Mouse (Mus musculus) neutrophil, adult 59 days (primary cell): Measurements from ENCODE around the gene 4930572O03Rik. TPM values are rescaled to one million over a fixed set of nuclear protein-coding genes. Genes with fewer than 3 reads are reported as not detected.

ENCODE experiments used
- total RNA-seq, 2 experiments: library from RNA; stranded (reverse); gene quantifications; 1 replicate in 1 of 2; 2 replicates in 1 of 2; pipeline ENCODE4 v1.2.4; 2023

4930572O03Rik gene
- not detected for total RNA-seq

GRCm38 (mm10) chr5:15656959-15657358 is at the start of gene 4930572O03Rik:
4930572O03Rik (minus strand) TSS chr5:15657059.

DNA sequence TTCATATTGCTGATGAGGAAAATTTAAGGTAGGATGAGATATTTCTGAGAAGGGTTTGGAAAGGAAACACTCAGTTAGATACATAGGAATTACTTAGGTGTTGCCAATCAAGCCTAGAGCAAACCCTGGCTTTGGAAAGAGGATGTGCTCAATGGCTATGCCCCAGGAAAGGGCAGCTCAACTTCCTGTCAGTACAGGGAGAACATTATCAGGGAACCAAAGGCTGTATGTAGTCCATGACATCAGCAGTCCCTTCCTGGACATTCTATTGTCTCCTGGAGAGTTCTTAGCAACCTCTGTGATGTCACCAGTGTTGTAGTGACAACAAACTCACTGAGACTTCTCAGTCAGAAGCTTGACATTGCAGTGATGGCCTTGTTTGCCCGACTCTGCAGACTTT is 38.1 kb downstream of the 4930572O03Rik start, which contains the start of gene Speer4d:
Speer4d (plus strand) TSS at position 301 of the 400 bp plus-strand sequence.

Other genes with a start within 250 kb of the 4930572O03Rik start
- not detected for gene Gm21149, start 180.5 kb downstream of the 4930572O03Rik start, total RNA-seq
- not detected for gene Gm21190, start 127.8 kb downstream of the 4930572O03Rik start, total RNA-seq
- gene Gm21083, start 79.7 kb downstream of the 4930572O03Rik start, total RNA-seq: not detected
- gene Speer4d, start 38.0 kb downstream of the 4930572O03Rik start, total RNA-seq: not detected
- gene Speer4c, start 57.2 kb upstream of the 4930572O03Rik start, total RNA-seq: not detected